Mouse (Mus musculus) skeletal muscle tissue, postnatal 0 days (tissue): Measurements from ENCODE around the gene Nme9. TPM values are rescaled to one million over a fixed set of nuclear protein-coding genes. Genes with fewer than 3 reads are reported as not detected.

Source experiments
- polyA plus RNA-seq: library from polyadenylated mRNA; unstranded; fragments of >200 nt; fragmentation: Nextera tagmentation; extraction: Ambion mirVana; gene quantifications from 2 replicates; pipeline ENCODE4 v1.2.1, GENCODE M21; 2015

The Nme9 gene
- polyA plus RNA-seq, result not detected in 2 replicates

DNA sequence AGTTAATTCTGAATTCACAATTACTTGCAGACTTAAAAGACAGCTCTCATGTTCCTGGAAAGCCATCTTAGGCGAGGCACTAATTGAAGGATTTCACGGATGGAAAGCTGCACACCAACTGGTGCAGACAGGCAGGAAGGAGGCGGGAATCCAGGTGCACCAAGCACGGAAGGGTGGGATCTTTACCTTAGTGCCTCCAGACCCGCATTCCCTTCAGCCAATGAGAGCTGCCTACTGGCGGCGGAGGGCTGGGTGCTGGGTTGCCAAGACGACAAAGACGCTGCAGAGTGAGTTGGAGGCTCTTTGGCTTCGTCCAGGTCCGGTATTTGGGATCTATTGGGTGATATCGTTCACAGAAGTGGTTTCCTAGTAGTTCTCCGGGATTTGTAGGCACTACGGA lies at the start of gene Nme9:
TSS of gene Nme9 (plus strand) at position 315 of the 400 bp plus-strand sequence.

DNA sequence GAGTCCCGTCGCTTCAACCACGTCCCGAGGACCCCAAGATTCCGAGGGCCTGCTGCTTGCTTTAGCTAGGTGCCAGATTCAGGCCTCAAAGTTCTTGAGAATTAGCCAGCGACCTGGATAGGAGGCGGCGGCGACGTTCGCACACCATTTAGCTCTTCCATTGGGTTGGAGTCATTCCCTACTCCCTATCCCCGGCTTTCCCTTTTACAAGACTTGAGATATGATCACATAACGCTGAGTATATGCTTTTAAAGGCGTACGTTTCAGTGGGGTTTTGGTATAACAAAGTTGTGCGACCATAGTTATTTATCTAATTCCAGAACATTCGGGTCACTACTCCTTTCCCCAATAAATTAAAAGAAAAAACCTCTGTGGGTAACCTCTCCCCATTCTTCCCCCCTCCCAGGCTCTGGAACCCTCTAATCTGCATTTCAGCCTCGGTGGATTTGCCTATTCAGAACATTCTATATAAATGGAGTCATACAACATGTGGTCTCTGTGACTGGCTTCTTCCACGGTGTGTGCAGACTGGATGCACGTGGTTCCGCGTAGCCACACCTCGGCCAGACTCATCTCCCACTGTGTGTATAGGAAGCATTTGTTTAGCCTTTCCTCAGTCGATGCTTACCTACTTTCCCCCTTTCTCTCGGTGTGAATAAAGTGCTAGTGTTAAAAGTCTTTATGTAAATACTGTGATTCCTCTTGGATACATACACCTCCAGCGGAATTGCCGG lies 14.1 kb upstream of the Nme9 start, which contains the start of gene Mras:
TSS of gene Mras (minus strand) at position 351 of the 734 bp plus-strand sequence.

Other genes with a start within 250 kb of the Nme9 start
- gene Faiml, start 214.2 kb upstream of the Nme9 start, polyA plus RNA-seq, result not detected in 2 replicates
- 9.4 and 11.8 TPM in 2 replicates for gene Cep70, start 208.1 kb upstream of the Nme9 start, polyA plus RNA-seq
- gene Esyt3, start 92.9 kb upstream of the Nme9 start, polyA plus RNA-seq, result 0.04 and 0.28 TPM in 2 replicates
- gene Mras, start 14.1 kb upstream of the Nme9 start, polyA plus RNA-seq, result 9.5 and 14.1 TPM in 2 replicates
- 15.8 and 18.3 TPM in 2 replicates for gene Armc8, start 117.4 kb downstream of the Nme9 start, polyA plus RNA-seq
- 9.8 and 10.1 TPM in 2 replicates for gene Dbr1, start 124.3 kb downstream of the Nme9 start, polyA plus RNA-seq
- not detected in 2 replicates for gene A4gnt, start 161.0 kb downstream of the Nme9 start, polyA plus RNA-seq
- gene Dzip1l, start 178.0 kb downstream of the Nme9 start, polyA plus RNA-seq, result 4.4 TPM in 2 replicates